20 mouse cellular contexts compared by ENCODE assay signal in the genomic region with DNA sequence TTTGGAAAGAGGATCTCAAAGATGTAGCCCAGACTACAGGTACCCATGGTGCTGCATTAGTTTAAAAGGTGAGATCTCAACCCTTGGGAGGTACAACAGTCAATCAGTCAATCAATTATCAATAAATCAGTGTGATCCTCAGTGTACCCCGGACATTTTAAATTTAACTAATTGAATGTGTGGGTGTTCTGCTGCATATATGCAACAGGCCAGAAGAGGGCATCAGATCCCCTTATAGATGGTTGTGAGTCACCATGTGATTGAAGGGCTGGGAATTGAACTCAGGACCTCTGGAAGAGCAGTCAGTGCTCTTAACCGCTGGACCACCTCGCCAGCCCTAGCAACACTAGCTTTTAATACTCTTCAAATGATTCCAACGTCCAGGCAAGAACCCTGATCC. TPM values are rescaled to one million over a fixed set of nuclear protein-coding genes. Genes with fewer than 3 reads are reported as not detected.
DNase-seq lines count a peak whose midpoint lies in the region; TF ChIP-seq lines count a peak whose summit lies in the region.
"Had no signal": no experiment of that assay in that cellular context is flagged by ENCODE, and none has a peak within 500 bp of the region (broad histone marks: within the 10 kb centered on the region; RNA-seq: fewer than 3 reads in every experiment).

No protein-coding gene starts in this region.

- no peak overlapping the region for H3K4me3 ChIP-seq in layer of hippocampus, adult 2 months
- H3K4me3 ChIP-seq: embryonic facial prominence, embryonic 10.5 days; hindbrain, embryonic 10.5 days had no signal

- intact Hi-C loops in left cerebral cortex, postnatal 4 days (cut with DNase I), result no loop called here

- DNase-seq in layer of hippocampus, adult 2 months (ENCODE audit: low spot score in 2 of 2), result no peak
- no peak for DNase-seq in layer of hippocampus, postnatal 10 days (ENCODE audit: low spot score in 2 of 2)
- peak; percentile 24 for DNase-seq in thymus, postnatal 4 days
- no peak for DNase-seq in thymus, postnatal 36 days
- DNase-seq in R1 (ENCODE audit: low read depth, low spot score), result peak; percentile 34
- DNase-seq in gastrocnemius, postnatal 10 days, result no peak
- DNase-seq in left cerebral cortex, postnatal 4 days, result no peak
- DNase-seq: adrenal gland, postnatal 10 days; cerebellum, adult 9-10 months; gastrocnemius, postnatal 25 days; kidney, adult 9 months; kidney, postnatal 4 days; lung, adult 18-20 months; retina, postnatal 1 day; right cerebral cortex, postnatal 4 days had no signal

- peak; percentile 49 for TF ChIP-seq CTCF in layer of hippocampus, adult 2 months (conservative IDR thresholded peaks at IDR 0.05)

- no peak overlapping the region for H3K27ac ChIP-seq in layer of hippocampus, adult 2 months
- H3K27ac ChIP-seq: embryonic facial prominence, embryonic 10.5 days; hindbrain, embryonic 10.5 days had no signal

RNA-seq across cellular contexts. Expression of a gene that starts 17.1 kb away (rescaled TPM):
- not detected for total RNA-seq in layer of hippocampus, adult 2 months (2021)
- total RNA-seq in layer of hippocampus, postnatal 10 days (2021), result not detected
- total RNA-seq in gastrocnemius, postnatal 10 days (2021), result under 1 TPM; 0.14 to 0.23 TPM
- total RNA-seq in left cerebral cortex, postnatal 4 days (2021), result not detected
- total RNA-seq: common myeloid progenitor, adult 5-6 weeks; gastrocnemius, postnatal 25 days; layer of hippocampus, postnatal 25 days; left cerebral cortex, postnatal 10 days had no signal

RNA-seq across cellular contexts. Expression of a gene that starts 58.8 kb away (rescaled TPM):
- total RNA-seq in layer of hippocampus, adult 2 months (2021), result 10 to 100 TPM; 55.8 to 62.3 TPM
- total RNA-seq in layer of hippocampus, postnatal 10 days (2021), result 10 to 100 TPM; 90.7 to 93.3 TPM
- total RNA-seq in gastrocnemius, postnatal 10 days (2021), result 10 to 100 TPM; 55.5 to 63.5 TPM
- total RNA-seq in left cerebral cortex, postnatal 4 days (2021), result 100 to 1,000 TPM; 136 to 140 TPM

Comparison
In these comparisons a context has a peak if more than half of its experiments do, and no peak if none do; other contexts are left out.
1. DNase-seq: peak in thymus, postnatal 4 days (single experiment) and R1 (single experiment); none in layer of hippocampus, adult 2 months (0 of 2), layer of hippocampus, postnatal 10 days (0 of 2), thymus, postnatal 36 days (0 of 2), gastrocnemius, postnatal 10 days (single experiment) and left cerebral cortex, postnatal 4 days (single experiment).